ENCODE assay signal across 23 mouse cellular contexts in the genomic region with DNA sequence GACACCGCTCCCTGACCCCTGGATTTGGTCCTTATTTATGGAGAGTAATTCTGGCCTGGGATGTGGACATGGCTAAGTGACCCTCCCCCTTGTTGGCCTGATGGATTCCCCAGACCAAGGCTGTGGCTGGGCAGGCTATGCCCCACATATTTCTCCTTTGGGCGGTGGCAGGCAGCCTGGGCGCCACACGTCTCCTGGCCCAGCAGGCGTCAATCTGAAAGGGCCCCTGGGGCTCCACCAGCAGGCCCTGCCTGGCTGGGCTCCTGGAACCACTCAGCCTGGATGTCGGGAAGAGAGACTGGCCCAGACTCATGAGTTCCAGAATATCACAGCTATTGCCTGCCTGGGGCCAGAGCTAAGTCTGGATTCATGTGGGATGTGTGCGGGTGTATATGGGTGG. TPM values are rescaled to one million over a fixed set of nuclear protein-coding genes. Genes with fewer than 3 reads are reported as not detected.
A peak's percentile ranks its signal among the peaks of the same experiment; 100 is the strongest.
DNase-seq lines count a peak whose midpoint lies in the region; ATAC-seq and TF ChIP-seq lines count a peak whose summit lies in the region.
"Had no signal": no experiment of that assay in that cellular context is flagged by ENCODE, and none has a peak within 500 bp of the region (broad histone marks: within the 10 kb centered on the region; RNA-seq: fewer than 3 reads in every experiment).

No protein-coding gene starts in this region.

- no peak overlapping the region for H3K27ac ChIP-seq in intestine, embryonic 15.5 days
- no peak overlapping the region for H3K27ac ChIP-seq in intestine, embryonic 16.5 days (ENCODE audit: low read length)
- H3K27ac ChIP-seq in limb, embryonic 15.5 days, result peak overlapping the region; percentile 67
- H3K27ac ChIP-seq in thymus, adult 2 months (ENCODE audit: control insufficient read depth, insufficient read depth, low read length), result no peak overlapping the region
- H3K27ac ChIP-seq: embryonic facial prominence, embryonic 13.5 days; forebrain, embryonic 13.5 days; heart, adult 2 months; heart, embryonic 13.5 days; hindbrain, embryonic 12.5 days; kidney, embryonic 15.5 days had no signal

- H3K36me3 ChIP-seq in intestine, embryonic 15.5 days, result no peaks in the 10 kb centered on the region
- no peaks in the 10 kb centered on the region for H3K36me3 ChIP-seq in intestine, embryonic 16.5 days (ENCODE audit: control insufficient read depth, insufficient read depth, low read length)
- H3K36me3 ChIP-seq in limb, embryonic 15.5 days, result no peaks in the 10 kb centered on the region
- H3K36me3 ChIP-seq in thymus, adult 2 months (ENCODE audit: control insufficient read depth, insufficient read depth, low read length), result no peaks in the 10 kb centered on the region
- H3K36me3 ChIP-seq: embryonic facial prominence, embryonic 13.5 days; heart, embryonic 13.5 days; hindbrain, embryonic 12.5 days; kidney, embryonic 15.5 days had no signal

- 0 out of 2 replicates have a peak overlapping the region, but pooled peaks have one; percentile 10 for H3K9ac ChIP-seq in intestine, embryonic 15.5 days
- H3K9ac ChIP-seq in intestine, embryonic 16.5 days (ENCODE audit: low read depth, low read length), result no peak overlapping the region
- H3K9ac ChIP-seq in limb, embryonic 15.5 days, result no peak overlapping the region
- H3K9ac ChIP-seq: embryonic facial prominence, embryonic 13.5 days; forebrain, embryonic 13.5 days; forebrain, postnatal 0 days; heart, embryonic 13.5 days; hindbrain, embryonic 12.5 days; kidney, embryonic 15.5 days had no signal

- intact Hi-C loops in gastrocnemius, postnatal 14 days (cut with DNase I; ENCODE audit: low total_unique reads), result no loop called here

- no peaks in the 10 kb centered on the region for H3K9me3 ChIP-seq in intestine, embryonic 15.5 days
- no peaks in the 10 kb centered on the region for H3K9me3 ChIP-seq in intestine, embryonic 16.5 days (ENCODE audit: control insufficient read depth, low read length)
- H3K9me3 ChIP-seq in limb, embryonic 15.5 days, result no peaks in the 10 kb centered on the region
- H3K9me3 ChIP-seq: embryonic facial prominence, embryonic 13.5 days; forebrain, embryonic 13.5 days; heart, embryonic 13.5 days; hindbrain, embryonic 12.5 days; kidney, embryonic 15.5 days had no signal

- 80% methylated on average over 7 of the region's 7 CpGs for WGBS in intestine, embryonic 15.5 days
- WGBS in intestine, embryonic 16.5 days, result 82% methylated on average over 7 of the region's 7 CpGs
- 61% methylated on average over 7 of the region's 7 CpGs for WGBS in limb, embryonic 15.5 days
- 98% methylated on average over 7 of the region's 7 CpGs for WGBS in thymus, adult 2 months

- ATAC-seq in intestine, embryonic 15.5 days, result no peak
- no peak for ATAC-seq in intestine, embryonic 16.5 days
- ATAC-seq in limb, embryonic 15.5 days (ENCODE audit: insufficient number of reproducible peaks, low FRiP score, low TSS enrichment, low read depth), result peak; percentile 15; the same call in 1 of the 2 replicates
- ATAC-seq: activated CD4-positive, CD25-positive, alpha-beta regulatory T cell, adult 4 months; forebrain, embryonic 13.5 days; forebrain, postnatal 0 days; hindbrain, embryonic 16.5 days; Patski had no signal

- peaks cover 23% of the 10 kb centered on the region for H3K4me1 ChIP-seq in intestine, embryonic 15.5 days (replicated peaks)
- H3K4me1 ChIP-seq in intestine, embryonic 16.5 days (ENCODE audit: control insufficient read depth, insufficient read depth, low read length), result peaks cover 21% of the 10 kb centered on the region
- peaks cover 52% of the 10 kb centered on the region for H3K4me1 ChIP-seq in limb, embryonic 15.5 days
- peaks cover 18% of the 10 kb centered on the region for H3K4me1 ChIP-seq in thymus, adult 2 months (replicated peaks; ENCODE audit: control insufficient read depth, insufficient read depth, low read length)

- H3K4me2 ChIP-seq in intestine, embryonic 15.5 days (replicated peaks), result no peak overlapping the region
- H3K4me2 ChIP-seq in intestine, embryonic 16.5 days (ENCODE audit: low read depth, low read length), result no peak overlapping the region
- no peak overlapping the region for H3K4me2 ChIP-seq in limb, embryonic 15.5 days
- H3K4me2 ChIP-seq: embryonic facial prominence, embryonic 13.5 days; forebrain, embryonic 13.5 days; heart, embryonic 13.5 days; hindbrain, embryonic 12.5 days; kidney, embryonic 15.5 days had no signal

- H3K4me3 ChIP-seq in intestine, embryonic 15.5 days (replicated peaks), result no peak overlapping the region
- no peak overlapping the region for H3K4me3 ChIP-seq in intestine, embryonic 16.5 days (ENCODE audit: low read length)
- H3K4me3 ChIP-seq in limb, embryonic 15.5 days, result no peak overlapping the region
- H3K4me3 ChIP-seq in thymus, adult 2 months (ENCODE audit: control insufficient read depth, insufficient read depth, low read length), result no peak overlapping the region
- H3K4me3 ChIP-seq: embryonic facial prominence, embryonic 13.5 days; forebrain, embryonic 13.5 days; heart, adult 2 months; heart, embryonic 13.5 days; hindbrain, embryonic 12.5 days; kidney, embryonic 15.5 days had no signal

- peak; percentile 33 for DNase-seq in gastrocnemius, postnatal 14 days
- DNase-seq in gastrocnemius, postnatal 4 days (ENCODE audit: low spot score in 2 of 2), result no peak
- peak; percentile 56 for DNase-seq in NIH3T3 (ENCODE audit: low read depth)
- DNase-seq in thymus, adult 2 months, result no peak
- DNase-seq: adrenal gland, adult 8-10 months; cerebellum, adult 11 months; cerebellum, adult 9-10 months; cerebellum, postnatal 25 days; forebrain, postnatal 0 days; heart, postnatal 4 days; kidney, adult 2 months had no signal

- peaks cover 41% of the 10 kb centered on the region for H3K27me3 ChIP-seq in intestine, embryonic 15.5 days (replicated peaks)
- peaks cover 41% of the 10 kb centered on the region for H3K27me3 ChIP-seq in intestine, embryonic 16.5 days (replicated peaks; ENCODE audit: control insufficient read depth, insufficient read depth, low read length)
- peaks cover 40% of the 10 kb centered on the region for H3K27me3 ChIP-seq in limb, embryonic 15.5 days
- H3K27me3 ChIP-seq in thymus, adult 2 months (ENCODE audit: control insufficient read depth, insufficient read depth, low read length), result peaks cover 28% of the 10 kb centered on the region
- H3K27me3 ChIP-seq: Patski had no signal

- TF ChIP-seq CTCF in thymus, adult 2 months (IDR thresholded peaks at IDR 0.05; ENCODE audit: borderline replicate concordance, control insufficient read depth, extremely low read depth, insufficient read depth, low read length, poor library complexity), result no peak

- no peak for TF ChIP-seq POLR2A in thymus, adult 2 months (IDR thresholded peaks at IDR 0.05; ENCODE audit: control insufficient read depth, extremely low read depth, insufficient read depth, low read length, poor library complexity)

RNA-seq across cellular contexts. Expression of a gene that starts 2.9 kb away (rescaled TPM):
- 10 to 100 TPM; 18.6 to 19.6 TPM for total RNA-seq in gastrocnemius, postnatal 14 days (2021)
- 1 to 10 TPM; 4.6 to 9.3 TPM for total RNA-seq in gastrocnemius, postnatal 4 days (2021)
- 0.39 and 0.82 TPM in 2 replicates for polyA plus RNA-seq in intestine, embryonic 15.5 days (2015; fragmentation: Nextera tagmentation; extraction: Ambion mirVana)
- 0.39 and 0.51 TPM in 2 replicates for polyA plus RNA-seq in intestine, embryonic 16.5 days (2015; fragmentation: Nextera tagmentation; extraction: Ambion mirVana)
- 101 and 104 TPM in 2 replicates for polyA plus RNA-seq in limb, embryonic 15.5 days (2015; fragmentation: Nextera tagmentation; extraction: Ambion mirVana)
- polyA plus RNA-seq in thymus, adult 2 months (2012; rRNA removed), result 4.1 and 4.7 TPM in 2 replicates

RNA-seq across cellular contexts. Expression of a gene that starts 17.4 kb away (rescaled TPM):
- 10 to 100 TPM; 31.6 to 35.0 TPM for total RNA-seq in gastrocnemius, postnatal 14 days (2021)
- total RNA-seq in gastrocnemius, postnatal 4 days (2021), result 10 to 100 TPM; 45.0 to 47.9 TPM
- polyA plus RNA-seq in intestine, embryonic 15.5 days (2015; fragmentation: Nextera tagmentation; extraction: Ambion mirVana), result 14.6 and 15.7 TPM in 2 replicates
- 6.8 and 7.4 TPM in 2 replicates for polyA plus RNA-seq in intestine, embryonic 16.5 days (2015; fragmentation: Nextera tagmentation; extraction: Ambion mirVana)
- polyA plus RNA-seq in limb, embryonic 15.5 days (2015; fragmentation: Nextera tagmentation; extraction: Ambion mirVana), result 13.8 and 16.7 TPM in 2 replicates
- 76.0 and 104 TPM in 2 replicates for polyA plus RNA-seq in thymus, adult 2 months (2012; rRNA removed)

RNA-seq across cellular contexts. Expression of a gene that starts 40.9 kb away (rescaled TPM):
- total RNA-seq in gastrocnemius, postnatal 14 days (2021), result 1 to 10 TPM; 1.3 to 2.8 TPM
- 1 to 10 TPM; 3.5 to 4.0 TPM for total RNA-seq in gastrocnemius, postnatal 4 days (2021)
- 0.38 and 1.4 TPM in 2 replicates for polyA plus RNA-seq in intestine, embryonic 15.5 days (2015; fragmentation: Nextera tagmentation; extraction: Ambion mirVana)
- polyA plus RNA-seq in intestine, embryonic 16.5 days (2015; fragmentation: Nextera tagmentation; extraction: Ambion mirVana), result 0.53 and 0.78 TPM in 2 replicates
- 2.9 and 4.1 TPM in 2 replicates for polyA plus RNA-seq in limb, embryonic 15.5 days (2015; fragmentation: Nextera tagmentation; extraction: Ambion mirVana)
- 0.13 and 0.23 TPM in 2 replicates for polyA plus RNA-seq in thymus, adult 2 months (2012; rRNA removed)
- total RNA-seq: heart, adult 2 months had no signal
- polyA plus RNA-seq: kidney, adult 2 months had no signal

RNA-seq across cellular contexts. Expression of a gene that starts 54.9 kb away (rescaled TPM):
- 10 to 100 TPM; 14.5 to 24.5 TPM for total RNA-seq in gastrocnemius, postnatal 14 days (2021)
- 10 to 100 TPM; 23.1 to 24.4 TPM for total RNA-seq in gastrocnemius, postnatal 4 days (2021)
- 3.6 TPM in 2 replicates for polyA plus RNA-seq in intestine, embryonic 15.5 days (2015; fragmentation: Nextera tagmentation; extraction: Ambion mirVana)
- polyA plus RNA-seq in intestine, embryonic 16.5 days (2015; fragmentation: Nextera tagmentation; extraction: Ambion mirVana), result 2.1 and 3.2 TPM in 2 replicates
- 8.8 and 9.6 TPM in 2 replicates for polyA plus RNA-seq in limb, embryonic 15.5 days (2015; fragmentation: Nextera tagmentation; extraction: Ambion mirVana)
- polyA plus RNA-seq in thymus, adult 2 months (2012; rRNA removed), result 0.13 and 0.61 TPM in 2 replicates
- polyA plus RNA-seq: activated CD4-positive, CD25-positive, alpha-beta regulatory T cell, adult 4 months had no signal

Comparison
In these comparisons a context has a peak if more than half of its experiments do, and no peak if none do; other contexts are left out.
1. DNase-seq: peak in gastrocnemius, postnatal 14 days (single experiment) and NIH3T3 (single experiment); none in gastrocnemius, postnatal 4 days (0 of 2) and thymus, adult 2 months (single experiment).
2. RNA of a gene that starts 2.9 kb away (polyA plus RNA-seq): 101 to 104 TPM in limb, embryonic 15.5 days; 4.1 to 4.7 TPM in thymus, adult 2 months, 0.39 to 0.82 TPM in intestine, embryonic 15.5 days and 0.39 to 0.51 TPM in intestine, embryonic 16.5 days; every median in the first group is over 10 times any median in the second.